Mouse (Mus musculus): Measurements from ENCODE around the gene Kifc1. TPM values are rescaled to one million over a fixed set of nuclear protein-coding genes. Genes with fewer than 3 reads are reported as not detected.
"Not testable (repeated sequence)": the region's sequence is repeated elsewhere in the genome, so short reads cannot be mapped to it uniquely, and the experiment has no call there.

The Kifc1 gene
- polyA plus RNA-seq, 1 experiment, result 3.0 TPM

DNA sequence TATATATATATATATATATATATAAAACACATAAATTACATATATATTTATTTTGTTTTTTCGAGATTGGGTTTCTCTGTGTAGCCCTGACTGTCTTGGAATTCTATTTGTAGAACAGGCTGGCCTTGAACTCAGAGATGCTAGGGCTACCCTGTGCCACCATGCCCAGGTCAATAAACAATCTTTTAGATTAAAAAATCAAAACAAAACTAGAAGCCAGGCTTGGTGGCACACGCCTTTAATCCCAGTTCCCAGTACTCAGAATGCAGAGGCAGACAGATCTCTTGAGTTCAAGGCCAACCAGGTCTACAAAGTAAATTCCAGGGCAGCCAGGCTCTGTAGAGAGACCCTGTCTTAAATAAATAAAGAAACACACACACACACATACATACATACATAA lies 896 bp upstream of the Kifc1 start:
- TF ChIP-seq POLR2A (IDR thresholded peaks at IDR 0.05; ENCODE audit: borderline replicate concordance, extremely low read depth, low read depth, low read length) (no peak), CTCF (IDR thresholded peaks at IDR 0.05; ENCODE audit: insufficient read depth, low read length) (no peak)
- Histone ChIP-seq H3K4me3 (replicated peaks; ENCODE audit: extremely low read depth, low read depth, low read length) (no peak overlapping the region), H3K4me1 (ENCODE audit: control insufficient read depth, insufficient read depth, low read length) (0 out of 2 replicates have a peak, but pooled peaks cover 3% of the 10 kb centered on the region)
- DNase-seq, result no peak
- 57% methylated on average over 2 of the region's 2 CpGs for WGBS

GRCm38 (mm10) chr17:33889941-33890532 lies 424 bp downstream of the Kifc1 start:
- H3K4me1 ChIP-seq (ENCODE audit: control insufficient read depth, insufficient read depth, low read length), result not testable (repeated sequence)

DNA sequence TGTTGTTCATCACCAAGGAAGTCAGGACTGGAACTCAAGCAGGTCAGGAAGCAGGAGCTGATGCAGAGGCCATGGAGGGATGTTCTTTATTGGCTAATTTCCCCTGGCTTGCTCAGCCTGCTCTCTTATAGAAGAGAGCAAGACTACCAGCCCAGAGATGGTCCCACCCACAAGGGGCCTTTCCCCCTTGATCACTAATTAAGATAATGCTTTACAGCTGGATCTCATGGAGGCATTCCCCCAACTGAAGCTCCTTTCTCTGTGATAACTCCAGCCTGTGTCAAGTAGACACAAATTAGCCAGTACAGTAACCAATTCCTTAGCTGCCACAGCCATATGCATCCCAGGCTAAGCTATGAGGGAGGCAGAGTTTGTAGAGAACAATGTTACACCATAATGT lies 2.2 kb downstream of the Kifc1 start:
- H3K4me3 ChIP-seq (replicated peaks; ENCODE audit: extremely low read depth, low read depth, low read length); DNase-seq; H3K4me1 ChIP-seq (ENCODE audit: control insufficient read depth, insufficient read depth, low read length): not testable (repeated sequence)

More at GRCm38 (mm10) chr17:33889941-33890532, 424 bp downstream of the Kifc1 start:
- H3K4me3 ChIP-seq (replicated peaks; ENCODE audit: extremely low read depth, low read depth, low read length), result peak overlapping the region; percentile 82
- 1% methylated on average over 44 of the region's 44 CpGs for WGBS
- not testable (repeated sequence) for DNase-seq

DNA sequence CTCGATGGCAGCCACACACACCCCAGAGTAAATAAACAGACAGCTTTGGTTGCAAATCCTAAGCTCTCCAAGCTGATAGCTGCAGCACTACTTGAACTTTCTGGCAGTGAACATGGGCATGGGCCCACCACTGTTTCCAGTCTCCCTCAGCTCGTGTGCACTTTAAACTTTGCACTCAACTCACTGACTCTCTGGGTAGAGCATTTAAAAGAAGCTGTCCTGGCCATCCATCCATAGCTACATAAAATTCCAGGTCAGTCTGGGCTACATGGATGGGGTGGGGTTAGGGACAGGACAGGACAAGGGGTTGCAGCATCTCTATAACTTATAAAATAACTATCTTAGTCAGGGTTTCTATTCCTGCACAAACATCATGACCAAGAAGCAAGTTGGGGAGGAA lies 2.7 kb downstream of the Kifc1 start:
- not testable (repeated sequence) for H3K4me1 ChIP-seq (ENCODE audit: control insufficient read depth, insufficient read depth, low read length); DNase-seq
- WGBS, result 42% methylated on average over 2 of the region's 2 CpGs

DNA sequence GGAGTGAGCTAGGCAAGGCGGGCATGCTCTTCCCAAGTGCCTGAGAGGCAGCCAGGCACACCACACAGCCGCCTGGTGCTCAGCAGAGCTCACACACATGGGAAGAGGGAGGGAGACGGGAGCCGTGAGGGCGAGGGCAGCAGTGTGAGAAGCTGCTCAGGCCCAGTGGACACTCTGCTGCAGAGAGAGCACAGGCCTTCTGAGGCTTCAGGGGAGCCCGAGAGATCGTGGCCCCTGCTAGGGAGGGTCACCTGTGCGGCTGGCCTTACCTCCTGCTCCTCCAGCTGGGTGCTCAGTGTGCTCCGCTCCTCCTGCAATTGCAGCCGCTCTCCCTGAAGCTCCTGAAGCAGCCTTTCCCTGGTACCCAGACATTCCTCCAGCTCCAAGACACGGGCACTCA lies 6.1 kb downstream of the Kifc1 start:
- WGBS, result 93% methylated on average over 10 of the region's 11 CpGs
- not testable (repeated sequence) for DNase-seq; H3K4me1 ChIP-seq (ENCODE audit: control insufficient read depth, insufficient read depth, low read length); H3K4me3 ChIP-seq (replicated peaks; ENCODE audit: extremely low read depth, low read depth, low read length)

More for the DNA sequence above, 2.7 kb downstream of the Kifc1 start:
- not testable (repeated sequence) for H3K4me3 ChIP-seq (replicated peaks; ENCODE audit: extremely low read depth, low read depth, low read length)

DNA sequence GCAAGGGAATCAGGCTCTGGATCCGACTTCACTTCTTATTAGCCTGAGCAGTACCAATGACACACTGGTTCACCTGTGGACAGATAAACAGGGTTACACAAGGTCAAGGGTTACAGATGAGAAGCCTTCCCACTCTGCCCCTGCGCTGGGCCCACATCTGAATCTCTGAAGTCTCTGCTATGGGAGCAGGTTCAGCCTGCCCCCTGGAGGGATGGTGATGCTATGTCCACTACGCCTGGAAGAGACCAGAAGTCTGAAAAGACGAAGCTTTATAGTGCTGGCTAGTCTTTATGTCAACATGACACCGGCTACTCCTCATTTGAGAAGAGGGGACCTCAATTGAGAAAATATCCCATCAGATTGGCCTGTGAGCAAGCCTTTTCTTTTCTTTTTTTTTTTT lies 14.7 kb downstream of the Kifc1 start:
- DNase-seq; H3K4me1 ChIP-seq (ENCODE audit: control insufficient read depth, insufficient read depth, low read length); H3K4me3 ChIP-seq (replicated peaks; ENCODE audit: extremely low read depth, low read depth, low read length): not testable (repeated sequence)
- WGBS, result 81% methylated on average over 5 of the region's 5 CpGs
- TF ChIP-seq CTCF (IDR thresholded peaks at IDR 0.05; ENCODE audit: insufficient read depth, low read length), result 0 out of 2 replicates have a peak, but pooled peaks have one; percentile 5

GRCm38 (mm10) chr17:33874411-33874810 lies 16.1 kb downstream of the Kifc1 start:
- TF ChIP-seq POLR2A (IDR thresholded peaks at IDR 0.05; ENCODE audit: borderline replicate concordance, extremely low read depth, low read depth, low read length), result no peak
- no peak for TF ChIP-seq CTCF (IDR thresholded peaks at IDR 0.05; ENCODE audit: insufficient read depth, low read length)
- WGBS, result 84% methylated on average over 10 of the region's 11 CpGs
- DNase-seq, result peak; percentile 30
- Histone ChIP-seq H3K4me3 (replicated peaks; ENCODE audit: extremely low read depth, low read depth, low read length) (no peak overlapping the region), H3K4me1 (ENCODE audit: control insufficient read depth, insufficient read depth, low read length) (no peaks in the 10 kb centered on the region)

- not testable (repeated sequence) for DNase-seq; H3K4me1 ChIP-seq (ENCODE audit: control insufficient read depth, insufficient read depth, low read length); H3K4me3 ChIP-seq (replicated peaks; ENCODE audit: extremely low read depth, low read depth, low read length)
- WGBS, result 91% methylated on average over 4 of the region's 12 CpGs
Measured at GRCm38 (mm10) chr17:33873537-33873936, 16.9 kb downstream of the Kifc1 start, which contains the start of gene Gm7029. TSS of gene Gm7029 (plus strand) at chr17:33873837.

DNA sequence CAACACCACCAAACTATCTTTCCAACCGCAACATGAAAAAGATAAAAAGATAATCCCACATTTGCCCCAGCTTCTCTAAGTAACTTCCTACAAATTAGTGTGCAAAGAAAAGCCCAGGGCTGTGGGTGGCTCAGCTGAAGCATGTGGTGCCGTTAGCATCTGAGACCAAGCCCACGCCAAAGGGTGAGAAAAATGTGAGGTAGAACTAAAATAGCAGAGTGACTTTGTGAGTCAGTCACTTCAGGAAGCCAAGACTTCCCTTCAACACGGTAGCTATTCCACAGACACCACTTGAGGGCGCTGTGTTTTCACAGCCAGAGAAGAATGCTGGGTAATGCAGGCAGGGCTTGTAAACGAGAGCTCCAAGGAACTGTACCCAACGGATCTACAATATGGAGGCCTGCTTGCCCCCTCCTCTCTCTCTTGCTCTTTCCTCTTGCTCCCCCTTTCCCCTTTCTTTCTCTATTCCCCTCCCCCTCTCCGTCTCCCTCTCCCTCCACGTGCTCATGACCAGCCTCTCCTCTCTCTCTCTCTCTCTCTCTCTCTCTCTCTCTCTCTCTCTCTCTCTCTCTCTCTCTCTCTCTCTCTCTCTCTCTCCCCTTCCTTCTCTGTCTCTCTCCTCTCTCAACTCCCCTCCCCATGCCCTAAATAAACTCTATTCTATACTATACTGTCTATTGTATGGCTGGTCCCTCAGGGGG lies 25.0 kb downstream of the Kifc1 start:
- Histone ChIP-seq H3K4me1 (ENCODE audit: control insufficient read depth, insufficient read depth, low read length) (no peaks in the 10 kb centered on the region), H3K4me3 (replicated peaks; ENCODE audit: extremely low read depth, low read depth, low read length) (no peak overlapping the region)
- DNase-seq, result peak; percentile 50
- no peak for TF ChIP-seq POLR2A (IDR thresholded peaks at IDR 0.05; ENCODE audit: borderline replicate concordance, extremely low read depth, low read depth, low read length)
- peak; percentile 45 for TF ChIP-seq CTCF (IDR thresholded peaks at IDR 0.05; ENCODE audit: insufficient read depth, low read length)
- 18% methylated on average over 8 of the region's 9 CpGs for WGBS

GRCm38 (mm10) chr17:33857816-33858215 lies 32.6 kb downstream of the Kifc1 start:
- no peak for DNase-seq
- TF ChIP-seq POLR2A (IDR thresholded peaks at IDR 0.05; ENCODE audit: borderline replicate concordance, extremely low read depth, low read depth, low read length) (no peak), CTCF (IDR thresholded peaks at IDR 0.05; ENCODE audit: insufficient read depth, low read length) (no peak)
- Histone ChIP-seq H3K4me3 (replicated peaks; ENCODE audit: extremely low read depth, low read depth, low read length) (no peak overlapping the region), H3K4me1 (ENCODE audit: control insufficient read depth, insufficient read depth, low read length) (no peaks in the 10 kb centered on the region)
- 84% methylated on average over 4 of the region's 4 CpGs for WGBS

- TF ChIP-seq CTCF (IDR thresholded peaks at IDR 0.05; ENCODE audit: insufficient read depth, low read length) (no peak), POLR2A (IDR thresholded peaks at IDR 0.05; ENCODE audit: borderline replicate concordance, extremely low read depth, low read depth, low read length) (no peak)
- Histone ChIP-seq H3K4me1 (ENCODE audit: control insufficient read depth, insufficient read depth, low read length) (0 out of 2 replicates have a peak, but pooled peaks cover 2% of the 10 kb centered on the region), H3K4me3 (replicated peaks; ENCODE audit: extremely low read depth, low read depth, low read length) (no peak overlapping the region)
- DNase-seq, result no peak
- 10% methylated on average over 1 of the region's 1 CpGs for WGBS
Measured at GRCm38 (mm10) chr17:33851331-33851730, 39.1 kb downstream of the Kifc1 start.
